Mouse (Mus musculus): ENCODE data around the gene Gopc.

Gene Gopc

GRCm38 (mm10) chr10:52381845-52382591 is at the start of gene Gopc:
TSS of gene Gopc (minus strand) at chr10:52382124.
- DNase-seq = peak; percentile 99

GRCm38 (mm10) chr10:52430953-52431352 is 49.0 kb upstream of the Gopc start:
- no peak for DNase-seq

- no peak for DNase-seq
These were observed 45.9 kb upstream of the Gopc start for GRCm38 (mm10) chr10:52427634-52428415.

- DNase-seq = no peak
These were observed 44.5 kb upstream of the Gopc start for GRCm38 (mm10) chr10:52426314-52426980.

- no peak for DNase-seq
These were observed 41.2 kb upstream of the Gopc start for GRCm38 (mm10) chr10:52423097-52423496.

GRCm38 (mm10) chr10:52421716-52422115 is 39.8 kb upstream of the Gopc start:
- peak; percentile 10 for DNase-seq

- DNase-seq = no peak
These were observed 38.6 kb upstream of the Gopc start for GRCm38 (mm10) chr10:52420526-52420925.

- no peak for DNase-seq
These were observed 37.5 kb upstream of the Gopc start for GRCm38 (mm10) chr10:52419402-52419801.

- no peak for DNase-seq
These were observed 37.0 kb upstream of the Gopc start for GRCm38 (mm10) chr10:52418931-52419330.

- DNase-seq = no peak
These were observed 36.3 kb upstream of the Gopc start for GRCm38 (mm10) chr10:52417998-52418860.

- DNase-seq = peak; percentile 97
These were observed 35.5 kb upstream of the Gopc start, which contains the start of gene Nus1 for GRCm38 (mm10) chr10:52417299-52417997. TSS of gene Nus1 (plus strand) at chr10:52417547.

- no peak for DNase-seq
These were observed 34.5 kb upstream of the Gopc start for GRCm38 (mm10) chr10:52416458-52416857.

- no peak for DNase-seq
These were observed 33.1 kb upstream of the Gopc start for GRCm38 (mm10) chr10:52415020-52415419.

- no peak for DNase-seq
These were observed 25.6 kb upstream of the Gopc start for GRCm38 (mm10) chr10:52407526-52407925.

- DNase-seq = no peak
These were observed 23.2 kb upstream of the Gopc start for GRCm38 (mm10) chr10:52405160-52405559.

- no peak for DNase-seq
These were observed 17.8 kb upstream of the Gopc start for GRCm38 (mm10) chr10:52399722-52400121.

GRCm38 (mm10) chr10:52398715-52399114 is 16.8 kb upstream of the Gopc start:
- DNase-seq = no peak

- no peak for DNase-seq
These were observed 14.7 kb upstream of the Gopc start for GRCm38 (mm10) chr10:52396647-52397046.

GRCm38 (mm10) chr10:52391208-52391607 is 9.3 kb upstream of the Gopc start:
- no peak for DNase-seq

GRCm38 (mm10) chr10:52389438-52389837 is 7.5 kb upstream of the Gopc start:
- no peak for DNase-seq

- DNase-seq = no peak
These were observed 7.1 kb upstream of the Gopc start, which contains the start of gene Nepn for GRCm38 (mm10) chr10:52388922-52389430. TSS of gene Nepn (plus strand) at chr10:52388972.

GRCm38 (mm10) chr10:52387192-52387591 is 5.3 kb upstream of the Gopc start:
- no peak for DNase-seq

All from right cerebral cortex, adult 18-20 months (tissue).